Mouse (Mus musculus) leukemia stem cell, adult 10-12 weeks (primary cell): Measurements from ENCODE around the gene Glp2r. TPM values are rescaled to one million over a fixed set of nuclear protein-coding genes. Genes with fewer than 3 reads are reported as not detected.

Experiments used
- polyA plus RNA-seq: library from polyadenylated mRNA; stranded (reverse); fragments of >175 nt; gene quantifications from 2 replicates; pipeline ENCODE4 v1.2.3, GENCODE M21; 2012; ENCODE audit warnings: low replicate concordance

Gene Glp2r
- polyA plus RNA-seq, result not detected in 2 replicates

DNA sequence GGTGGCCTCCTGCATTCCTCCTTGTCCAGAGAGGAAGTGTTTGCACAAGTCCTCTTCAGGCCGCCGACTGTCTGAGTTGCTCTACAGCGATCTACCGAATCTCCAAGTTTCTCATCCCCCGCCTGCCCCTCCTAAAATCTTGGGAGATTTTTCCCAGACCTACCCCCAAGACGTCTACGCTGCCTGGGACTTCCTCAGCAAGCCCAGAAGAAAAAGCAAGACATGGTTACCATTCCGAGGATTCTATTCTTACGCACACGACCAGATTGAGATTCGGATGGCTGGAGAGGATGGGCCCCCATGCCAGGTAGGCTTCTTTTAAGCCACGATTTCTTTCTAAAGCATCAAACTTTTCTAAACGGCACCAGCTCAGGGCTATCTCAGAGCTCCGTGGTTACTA, at the start of gene Glp2r:
Glp2r (minus strand) TSS at position 101 of the 400 bp plus-strand sequence.

DNA sequence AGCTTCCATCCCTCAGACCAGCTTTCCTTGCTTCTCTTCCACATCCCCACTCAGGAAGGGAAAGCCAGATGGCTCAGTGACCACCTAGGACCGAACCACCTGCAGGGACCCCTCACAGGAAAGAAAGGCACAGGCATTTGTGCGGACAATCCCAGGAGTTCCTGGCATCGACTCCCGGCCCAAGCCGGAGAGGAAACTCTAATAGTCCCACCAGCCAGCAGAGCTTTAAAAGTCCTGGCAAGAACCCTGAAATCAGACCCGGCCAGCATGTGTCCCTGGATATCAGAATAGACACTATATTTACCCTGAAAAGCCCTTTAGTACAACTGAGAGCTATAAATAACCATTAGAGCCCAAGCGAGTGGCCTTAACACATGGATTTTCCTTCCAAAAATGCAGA, 27.0 kb upstream of the Glp2r start, which contains the start of gene Dhrs7c:
Dhrs7c (plus strand) TSS at position 257 of the 400 bp plus-strand sequence.

DNA sequence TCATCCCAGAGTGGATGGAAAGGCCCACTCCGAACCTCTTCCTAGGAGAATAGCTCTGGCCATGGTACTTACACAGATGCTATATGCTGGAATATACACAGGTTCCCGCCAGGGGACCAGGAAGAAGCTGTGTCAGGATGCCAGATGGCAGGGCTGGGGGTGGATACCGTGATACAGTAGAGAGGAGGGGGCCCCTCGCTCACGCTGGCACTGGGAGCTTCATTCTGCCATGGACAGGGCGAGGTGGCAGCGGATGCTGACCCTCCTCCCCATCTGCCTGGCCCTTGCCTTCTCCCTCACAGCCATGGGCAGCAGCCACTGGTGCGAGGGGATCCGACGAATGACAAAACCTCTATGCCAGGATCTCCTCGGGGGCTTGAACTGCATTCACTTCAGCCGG, 3.4 kb upstream of the Glp2r start, which contains the start of gene Gsg1l2:
Gsg1l2 (plus strand) TSS at position 230 of the 400 bp plus-strand sequence.

DNA sequence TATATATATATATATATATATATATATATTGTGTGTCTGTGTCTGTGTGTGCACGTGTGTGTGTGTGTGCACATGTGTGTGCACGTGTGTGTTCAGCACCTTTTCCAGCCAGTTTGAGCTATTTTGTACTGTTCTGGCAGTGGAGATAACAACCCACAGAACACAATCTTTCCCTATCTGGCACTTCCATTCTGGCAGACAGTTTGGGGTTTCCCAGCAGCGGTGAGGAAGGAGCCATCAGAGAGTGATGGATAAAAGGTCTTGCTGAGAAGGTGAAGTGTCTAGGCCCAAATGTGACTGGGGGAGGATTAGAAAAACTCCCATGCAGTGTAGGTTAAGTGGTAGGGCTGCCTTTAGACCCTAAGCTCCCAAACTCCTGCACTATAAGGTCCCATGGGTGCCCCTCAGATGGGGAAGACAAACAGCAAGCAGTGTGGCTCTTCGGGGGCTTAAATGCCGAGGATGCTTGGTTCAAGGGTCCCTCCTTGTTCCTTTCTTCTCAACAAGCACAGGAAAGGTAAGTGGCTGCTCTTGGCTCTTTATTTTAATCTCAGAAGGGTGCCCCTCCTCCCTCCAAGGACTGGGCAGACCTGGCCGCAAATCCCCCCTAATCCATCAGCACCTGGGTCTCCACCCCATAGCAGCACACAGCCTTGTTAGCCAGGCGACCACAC, 76.1 kb downstream of the Glp2r start, which contains the start of gene Rcvrn:
Rcvrn (plus strand) TSS at position 624 of the 674 bp plus-strand sequence.

Other genes starting within 250 kb of the Glp2r start
- gene Rcvrn, start 75.8 kb downstream of the Glp2r start, polyA plus RNA-seq, result not detected in 2 replicates
- gene Gsg1l2, start 3.5 kb upstream of the Glp2r start, polyA plus RNA-seq, result not detected in 2 replicates
- not detected in 2 replicates for gene Dhrs7c, start 27.0 kb upstream of the Glp2r start, polyA plus RNA-seq
- not detected in 2 replicates for gene Usp43, start 151.0 kb upstream of the Glp2r start, polyA plus RNA-seq
- not detected in 2 replicates for gene Cfap52, start 194.5 kb upstream of the Glp2r start, polyA plus RNA-seq
- 0.41 and 1.8 TPM in 2 replicates for gene Stx8, start 195.0 kb upstream of the Glp2r start, polyA plus RNA-seq